Mouse (Mus musculus): ENCODE results near the gene Aff3.

GRCm38 (mm10) chr1:38294906-38295305 is 369.8 kb downstream of the Aff3 start:
- TF ChIP-seq HCFC1 (IDR thresholded peaks at IDR 0.05; ENCODE audit: borderline replicate concordance, insufficient read depth, low read length), result no peak
- TF ChIP-seq CHD2 (IDR thresholded peaks at IDR 0.05; ENCODE audit: low read depth, low read length), result no peak
- TF ChIP-seq ZC3H11A (IDR thresholded peaks at IDR 0.05; ENCODE audit: borderline replicate concordance, low read depth, low read length), result no peak
- TF ChIP-seq ZNF384 (IDR thresholded peaks at IDR 0.05; ENCODE audit: low read depth, low read length), result no peak
